Mouse (Mus musculus) layer of hippocampus, postnatal 10 days (tissue): ENCODE results near the gene Pam. TPM values are rescaled to one million over a fixed set of nuclear protein-coding genes. Genes with fewer than 3 reads are reported as not detected.

Experiments
- DNase-seq, 2 experiments: peaks; one replicate each; pipeline ENCODE4 v3.0.0; 2021; ENCODE audit warnings: low spot score in 2 of 2
- long read RNA-seq: library from polyadenylated mRNA; stranded (forward); transcript quantifications from one replicate; pipeline ENCODE4 v2.0.0, GENCODE M21; 2023
- total RNA-seq, 2 experiments: library from RNA; stranded (reverse); gene quantifications; 2 replicates each; pipeline ENCODE4 v1.2.3; 2021

The Pam gene
- total RNA-seq = 100 to 1,000 TPM; 158 to 166 TPM
- long read RNA-seq, full-length matches to known transcripts = 8 of 49 reads
- long read RNA-seq, partial matches to known transcripts = 17 of 49 reads
- long read RNA-seq, other reads (novel, unspliced or antisense) = 24 of 49 reads

DNA sequence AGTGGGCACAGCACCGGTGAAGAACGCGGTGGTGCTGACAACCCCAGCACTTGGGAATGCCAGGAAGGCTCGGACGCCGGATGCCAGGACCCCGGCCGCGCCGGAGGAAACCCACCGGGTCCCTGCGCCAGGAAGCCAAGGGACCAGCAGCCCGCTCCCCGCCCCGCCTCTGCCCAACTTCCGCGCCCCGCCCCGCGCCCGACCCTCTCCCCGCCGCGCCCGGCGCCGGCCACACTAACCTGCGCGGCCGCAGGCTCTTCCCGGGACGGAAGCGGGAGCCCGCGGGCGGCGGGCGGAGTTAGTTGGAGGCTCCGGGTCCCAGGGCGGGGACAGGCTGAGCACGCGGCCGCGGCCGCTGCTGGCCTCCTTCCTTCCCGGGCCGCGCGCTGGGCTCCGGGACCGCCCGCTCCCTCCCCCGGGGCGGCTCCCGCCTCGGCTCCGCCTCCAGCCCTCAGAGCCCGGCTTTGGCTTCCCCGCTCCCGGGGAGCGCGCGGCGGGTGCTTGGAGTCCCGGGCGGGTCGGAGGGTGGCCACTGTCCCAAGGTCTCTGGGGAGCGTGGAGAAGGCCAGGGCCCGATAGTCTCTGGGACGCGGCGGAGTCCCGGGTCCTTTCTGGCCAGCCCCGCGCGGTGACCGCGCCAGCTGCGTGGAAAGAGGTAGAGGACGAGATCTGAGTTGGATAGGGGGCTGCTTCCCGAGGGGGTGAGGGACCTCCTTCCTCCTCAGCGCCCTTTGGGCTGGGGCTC, at the start of gene Pam:
Pam (minus strand) TSS at position 401 of the 745 bp plus-strand sequence.
- peak; percentile 76 to 84 for DNase-seq

DNA sequence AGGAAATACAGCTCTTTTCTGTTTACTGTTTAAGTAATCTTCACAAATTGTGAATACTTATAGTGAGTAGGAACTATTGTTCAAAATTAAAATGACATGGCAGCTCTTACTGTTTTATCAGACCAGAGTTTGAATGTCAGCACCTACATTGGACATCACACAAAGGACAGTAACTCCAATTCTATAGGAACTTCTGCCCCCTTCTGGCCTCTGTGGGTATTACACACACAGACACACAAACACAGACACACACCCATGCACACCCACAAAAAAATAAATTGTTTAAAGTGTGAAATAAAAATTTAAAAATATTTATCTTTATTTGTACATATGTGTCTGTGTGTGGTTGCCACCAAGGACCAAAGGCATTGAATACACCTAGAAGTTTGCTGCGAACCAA, 49.4 kb upstream of the Pam start:
- DNase-seq = no peak

DNA sequence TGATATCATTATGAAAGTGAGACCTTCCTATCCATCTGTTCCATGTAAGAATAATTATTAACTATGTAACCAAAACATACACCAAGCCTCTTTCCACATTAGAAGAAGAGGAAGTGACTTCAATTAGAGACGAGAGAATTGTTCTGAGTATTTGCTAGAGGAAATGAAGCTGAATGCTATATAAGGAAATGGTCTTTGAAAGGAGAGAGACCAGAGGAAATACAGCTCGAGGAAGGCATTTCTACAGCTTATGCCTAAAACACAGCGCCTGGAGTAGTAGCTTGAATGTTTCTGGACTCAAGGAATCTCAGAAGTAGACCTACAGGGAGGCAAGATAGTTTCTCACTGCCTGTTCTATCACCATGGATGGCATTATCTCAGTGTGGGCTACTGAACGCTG, 35.8 kb upstream of the Pam start:
- no peak for DNase-seq

DNA sequence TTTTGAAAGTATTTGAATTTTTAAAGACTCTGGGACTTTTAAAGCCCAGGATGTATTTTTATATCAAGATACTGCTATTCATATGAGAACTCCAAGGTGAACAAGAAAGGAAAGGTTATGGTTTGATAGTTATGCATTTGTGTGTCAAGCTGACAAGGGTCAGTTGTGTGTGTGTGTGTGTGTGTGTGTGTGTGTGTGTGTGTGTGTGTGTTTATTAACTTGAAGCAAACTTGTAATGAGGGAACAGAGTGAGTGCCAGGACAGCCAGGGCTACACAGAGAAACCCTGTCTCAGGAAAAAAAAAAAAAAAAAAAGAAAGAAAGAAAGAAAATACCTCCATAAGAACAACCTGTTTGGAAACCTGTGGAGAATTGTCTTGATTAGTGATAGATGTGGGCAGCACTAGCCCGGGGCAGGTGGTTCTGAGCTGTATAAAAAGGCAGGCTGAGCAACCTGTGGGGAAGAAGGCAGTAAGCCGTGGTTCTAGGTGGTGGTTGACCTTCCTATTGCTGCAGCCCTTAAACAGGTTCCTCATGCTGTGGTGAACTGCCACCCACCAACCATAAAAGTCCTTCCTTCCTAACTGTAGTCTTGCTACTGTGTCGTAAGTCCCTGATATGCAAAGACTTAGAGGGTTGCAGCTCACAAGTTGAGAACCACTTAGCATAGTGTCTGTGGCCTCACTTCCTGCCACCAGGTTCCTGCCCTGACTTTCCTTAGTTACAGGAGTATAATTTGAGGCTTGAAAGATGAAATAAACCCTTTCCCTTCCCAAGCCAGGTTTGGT, 34.3 kb upstream of the Pam start:
- DNase-seq = no peak

DNA sequence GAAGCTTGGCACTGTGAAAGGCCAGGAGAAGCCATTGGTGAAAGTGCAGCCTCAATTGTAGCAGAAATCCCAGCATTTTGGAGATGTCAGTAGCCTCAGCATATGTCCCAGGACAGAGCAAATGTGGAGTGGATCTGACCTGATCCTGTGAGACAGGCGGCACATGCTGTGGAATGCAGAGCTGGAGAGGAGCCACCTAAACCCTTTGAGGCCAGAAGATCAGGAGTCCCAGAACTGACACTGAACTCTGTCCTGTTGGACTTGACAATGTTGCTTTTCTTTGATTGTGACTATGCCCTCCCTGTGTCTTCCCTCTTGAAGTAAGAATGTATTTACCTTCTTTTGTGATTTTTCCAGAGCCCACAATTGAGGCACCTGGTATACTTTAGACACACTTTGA, 33.7 kb upstream of the Pam start:
- DNase-seq = no peak

DNA sequence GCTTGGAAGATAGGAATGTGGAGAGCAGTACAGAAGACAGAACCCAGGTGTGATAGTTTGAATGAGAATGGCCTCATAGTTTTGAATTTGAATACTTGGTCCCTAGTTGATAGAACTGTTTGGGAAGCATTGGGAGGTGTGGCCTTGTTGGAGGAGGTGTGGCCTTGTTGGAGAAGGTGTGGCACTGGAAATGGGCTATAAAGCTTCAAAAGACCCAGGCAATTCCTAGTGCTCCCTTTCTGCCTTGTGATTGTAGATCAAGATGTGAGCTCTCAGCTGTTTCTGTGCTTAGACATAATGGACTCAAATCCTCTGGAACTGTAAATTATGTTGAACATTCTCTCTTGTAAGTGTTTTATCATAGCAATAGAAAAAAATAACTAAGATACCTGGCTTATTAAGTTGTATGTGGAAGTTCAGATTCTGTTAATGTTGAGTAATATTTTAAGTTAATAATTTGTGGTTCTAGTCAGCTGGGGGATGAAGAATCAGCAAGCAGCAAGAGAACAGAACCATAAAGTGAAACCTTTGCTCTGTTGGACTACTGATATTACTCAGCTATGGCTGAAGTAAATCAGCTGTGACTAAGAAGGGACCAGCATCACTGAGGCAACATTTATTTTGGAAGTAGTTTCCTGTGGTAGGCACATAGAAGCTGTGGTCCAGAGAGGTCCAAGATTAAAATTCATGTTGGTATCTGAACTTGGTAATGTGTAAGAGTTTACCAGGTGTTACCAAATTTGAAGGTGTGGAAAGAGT, 33.1 kb upstream of the Pam start:
- DNase-seq = no peak

DNA sequence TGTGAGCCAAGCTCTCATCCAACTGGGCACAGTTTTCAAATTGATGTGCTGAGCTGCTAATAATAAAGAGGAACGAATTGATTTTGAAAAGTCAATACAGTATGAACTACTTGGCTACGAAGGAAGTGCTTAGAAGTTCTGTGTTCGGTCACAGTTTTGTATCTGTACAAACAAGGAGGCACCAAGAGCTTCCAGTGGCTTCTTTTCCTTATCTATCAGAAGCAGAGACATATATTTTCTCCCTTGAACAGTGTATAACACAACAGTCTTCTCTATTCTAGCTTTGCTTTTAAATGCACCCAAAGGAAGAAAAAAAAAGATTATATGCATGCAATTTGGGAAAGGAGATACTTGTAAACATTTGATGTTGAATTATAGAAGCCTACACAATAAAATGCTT, 30.8 kb upstream of the Pam start:
- DNase-seq = no peak

DNA sequence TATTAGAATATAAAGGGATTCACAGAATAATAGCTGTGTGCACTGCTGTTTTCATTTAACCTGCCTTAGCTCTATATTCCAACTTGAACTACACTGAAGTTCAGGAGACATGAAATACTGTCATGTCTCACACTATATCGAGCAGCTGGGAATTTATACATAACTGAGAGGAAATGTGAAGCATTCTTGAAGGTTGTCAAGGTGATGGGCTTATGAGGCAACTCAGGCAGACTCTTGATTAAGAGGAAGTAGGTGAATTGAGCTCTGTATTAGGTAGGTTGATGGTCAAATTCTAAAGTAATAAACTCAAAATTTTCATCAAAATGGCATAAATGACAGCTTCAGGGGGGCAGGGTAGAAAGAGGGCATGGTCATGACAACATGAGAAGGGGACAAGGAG, 29.3 kb upstream of the Pam start:
- no peak for DNase-seq

DNA sequence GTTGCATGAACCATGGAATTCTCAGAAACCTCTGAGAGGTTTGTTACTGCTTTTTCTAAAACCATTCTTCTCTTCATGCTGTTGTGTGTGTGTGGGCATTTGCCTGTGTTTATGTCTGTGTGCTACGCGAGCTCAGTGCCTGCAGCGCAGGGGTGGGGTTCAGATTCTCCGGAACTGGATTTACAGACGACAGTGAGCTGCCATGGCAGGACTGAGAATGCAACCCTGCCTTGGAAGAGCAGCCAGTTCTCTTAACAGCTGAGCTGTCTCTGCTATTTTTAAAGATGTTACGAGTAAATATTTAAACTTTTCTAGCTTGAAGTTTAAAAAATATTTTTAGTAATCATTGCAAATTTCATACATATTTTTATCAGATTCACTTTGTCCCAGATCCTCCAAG, 24.1 kb upstream of the Pam start:
- no peak for DNase-seq

DNA sequence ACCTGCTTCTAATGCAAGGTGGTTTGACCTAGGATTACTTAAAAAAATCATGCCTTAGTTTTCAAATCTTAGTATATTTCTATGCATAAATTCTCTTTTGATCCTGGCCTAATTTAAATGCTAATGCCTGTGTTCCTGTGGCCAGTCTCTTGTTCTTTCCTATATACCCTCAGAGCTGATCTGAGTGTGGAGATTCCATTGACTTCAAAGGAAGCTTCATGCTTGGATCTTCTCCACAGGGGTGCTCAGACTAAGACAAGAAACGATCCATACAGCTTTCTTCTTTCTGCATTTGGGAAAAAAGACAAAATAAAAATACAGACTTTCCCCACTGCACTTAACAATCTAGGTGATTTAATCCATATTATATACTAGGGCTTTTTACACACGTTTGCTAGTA, 12.2 kb upstream of the Pam start:
- DNase-seq = no peak

DNA sequence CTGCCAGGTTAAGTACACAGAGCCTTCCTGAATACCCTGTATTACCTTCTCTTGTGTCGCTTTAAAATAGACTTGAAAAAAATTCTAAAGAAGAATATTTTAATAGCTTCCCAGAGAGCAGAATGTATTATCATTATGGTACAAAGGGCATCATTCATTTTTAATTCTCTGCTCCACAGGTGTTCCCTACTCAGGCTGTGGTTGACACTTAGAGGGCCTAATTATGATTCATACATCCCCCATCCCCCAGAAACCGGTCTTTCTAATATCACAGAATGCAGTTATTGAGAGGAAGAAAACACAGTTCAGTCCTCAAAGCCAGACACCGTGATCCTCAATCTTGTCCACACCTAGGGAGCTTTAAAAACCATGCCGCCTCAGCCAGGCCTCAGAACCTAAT, 4.0 kb upstream of the Pam start:
- DNase-seq = no peak

DNA sequence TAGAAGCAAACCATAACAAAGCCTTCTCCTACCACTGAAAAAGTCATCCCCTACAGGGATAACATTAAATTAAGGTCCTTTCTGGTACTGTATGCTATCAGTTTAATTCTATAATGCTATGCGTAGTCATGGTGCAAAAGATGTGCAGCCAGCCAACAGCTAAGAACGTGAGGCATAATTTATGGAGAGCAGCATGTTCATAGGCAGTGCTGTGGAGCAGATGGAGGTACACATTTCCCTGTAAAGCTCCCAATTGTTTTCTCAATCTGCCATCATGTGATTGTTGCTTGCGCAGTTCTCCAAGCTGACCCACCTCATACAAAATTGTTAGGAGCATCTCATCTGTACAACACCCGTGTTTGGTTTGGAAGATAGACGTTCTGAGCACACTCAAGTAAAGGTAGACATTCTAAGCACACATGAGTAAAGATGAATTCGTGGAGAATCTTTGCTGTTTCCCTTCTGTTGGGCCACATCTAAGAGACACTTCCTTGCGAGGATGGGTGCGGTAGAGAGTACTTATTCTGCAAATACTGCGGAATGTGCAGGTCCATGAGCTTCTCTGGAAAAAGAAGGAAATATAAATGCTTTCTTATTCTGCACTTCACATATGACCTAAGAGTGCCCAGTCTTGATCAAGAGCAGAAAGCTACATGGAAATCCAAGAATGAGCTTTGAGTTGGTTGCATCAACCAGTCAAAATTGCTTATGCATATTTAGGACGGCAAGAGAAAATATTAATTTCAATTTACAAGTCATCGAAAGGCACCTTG, 2.7 kb upstream of the Pam start:
- DNase-seq = no peak

DNA sequence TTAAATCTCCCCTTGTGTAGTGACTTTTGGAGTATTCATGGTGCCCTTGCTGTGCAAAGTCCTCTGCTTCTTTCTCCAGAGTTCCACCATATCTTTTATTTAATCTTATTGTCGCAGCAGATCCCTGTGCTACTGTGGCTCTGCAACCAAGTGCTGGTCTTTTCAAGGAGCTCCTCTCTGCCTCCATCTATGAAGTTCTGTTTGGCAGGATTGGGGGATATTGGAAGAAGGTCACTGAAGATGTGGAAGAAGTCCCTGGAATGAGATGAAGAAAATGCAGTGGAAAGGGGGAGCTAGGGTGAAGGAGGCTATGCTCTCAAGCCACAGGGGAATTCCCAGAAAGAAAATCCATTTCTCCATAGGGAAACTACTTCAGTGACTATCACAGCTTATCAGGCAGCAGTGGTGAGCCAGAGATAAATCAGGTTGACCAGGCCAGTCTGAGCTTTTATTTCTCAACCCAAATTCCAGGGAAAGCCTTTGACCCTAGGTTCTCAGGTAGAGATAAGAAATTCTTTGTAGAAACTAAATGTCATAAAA, 1.0 kb upstream of the Pam start:
- DNase-seq = no peak

DNA sequence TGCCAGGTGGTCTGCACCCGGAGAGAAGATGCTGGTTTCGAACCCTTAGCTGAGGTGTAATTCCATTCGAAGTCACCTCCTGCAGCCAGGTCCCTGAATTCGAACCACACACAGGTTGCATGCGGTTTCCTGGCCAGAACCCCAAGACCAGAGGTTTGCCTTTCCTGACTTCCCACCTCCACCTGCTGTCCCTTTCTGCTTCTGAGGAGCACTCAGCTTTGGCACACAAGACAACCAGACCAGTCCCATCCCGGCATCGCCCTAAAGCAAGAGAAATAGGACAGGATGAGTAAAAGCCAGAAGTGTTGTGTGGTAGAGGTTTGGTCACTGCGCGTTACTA, 515 bp upstream of the Pam start:
- DNase-seq = no peak

DNA sequence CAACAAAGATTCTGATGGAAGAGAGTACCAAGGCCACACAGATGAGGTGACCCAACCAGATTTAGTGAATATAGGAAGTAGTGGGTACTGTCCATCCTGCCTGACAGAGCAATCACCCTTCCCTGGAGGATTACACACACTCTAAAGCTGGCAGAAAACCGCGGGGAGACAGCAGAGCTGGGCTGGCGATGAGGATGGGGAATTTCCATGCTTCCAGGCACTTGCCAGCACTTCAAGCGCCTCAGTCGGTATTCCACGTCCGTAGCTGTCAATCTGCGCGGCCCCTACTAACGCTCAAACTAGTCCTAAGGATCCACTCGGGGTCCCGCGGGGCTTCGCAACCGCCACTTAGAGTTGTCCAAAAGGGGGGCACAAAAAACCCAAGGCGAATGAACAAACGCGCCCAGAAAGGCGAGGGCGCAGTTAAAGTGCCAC, 618 bp downstream of the Pam start:
- no peak for DNase-seq

DNA sequence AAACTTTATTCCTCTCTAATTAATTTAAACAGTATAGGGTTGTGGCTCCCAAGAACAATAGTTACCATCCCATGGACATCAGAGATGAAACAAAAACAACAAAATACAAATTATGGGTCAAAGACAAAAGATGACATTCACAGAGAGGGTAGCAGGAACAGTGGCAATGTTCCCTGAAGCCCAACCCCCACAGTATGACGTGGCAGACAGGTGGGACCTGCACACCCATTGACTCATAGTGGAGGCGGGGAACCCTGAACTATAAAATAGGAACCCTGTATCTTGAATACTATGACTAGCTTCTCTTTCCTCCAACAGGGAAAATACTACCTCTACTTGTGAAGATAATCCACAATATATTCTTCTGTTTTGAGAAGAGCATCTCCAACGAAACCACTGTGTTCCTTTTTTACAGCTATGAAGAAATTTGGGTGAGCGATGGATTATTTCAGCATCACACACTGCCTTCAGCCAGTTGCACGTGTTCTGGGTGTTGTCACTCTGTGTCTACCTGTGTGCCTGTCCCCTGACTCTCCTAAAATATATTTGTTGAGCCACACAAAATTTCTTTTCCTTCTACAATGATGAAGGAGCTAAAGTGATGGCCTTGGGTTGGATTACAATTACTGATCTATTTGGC, 6.0 kb downstream of the Pam start:
- DNase-seq = no peak

DNA sequence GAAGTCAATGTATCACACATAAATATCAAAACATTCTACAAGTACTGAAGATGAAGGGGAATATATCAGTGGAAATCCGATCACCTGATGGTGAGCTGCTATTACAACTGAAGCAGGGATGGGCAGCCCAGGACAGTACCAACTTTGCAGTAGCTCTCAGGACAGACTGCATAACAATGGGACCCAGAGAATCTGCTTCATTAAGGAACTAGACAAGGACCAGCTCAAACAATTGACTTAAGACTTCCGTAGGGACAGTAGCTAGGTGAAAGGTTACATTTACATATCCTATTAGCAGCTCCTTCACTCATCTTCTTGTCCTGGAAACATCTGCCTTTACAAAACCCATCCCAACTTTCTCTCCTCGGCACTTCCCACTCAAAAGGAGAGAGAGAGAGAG, 9.0 kb downstream of the Pam start:
- no peak for DNase-seq

DNA sequence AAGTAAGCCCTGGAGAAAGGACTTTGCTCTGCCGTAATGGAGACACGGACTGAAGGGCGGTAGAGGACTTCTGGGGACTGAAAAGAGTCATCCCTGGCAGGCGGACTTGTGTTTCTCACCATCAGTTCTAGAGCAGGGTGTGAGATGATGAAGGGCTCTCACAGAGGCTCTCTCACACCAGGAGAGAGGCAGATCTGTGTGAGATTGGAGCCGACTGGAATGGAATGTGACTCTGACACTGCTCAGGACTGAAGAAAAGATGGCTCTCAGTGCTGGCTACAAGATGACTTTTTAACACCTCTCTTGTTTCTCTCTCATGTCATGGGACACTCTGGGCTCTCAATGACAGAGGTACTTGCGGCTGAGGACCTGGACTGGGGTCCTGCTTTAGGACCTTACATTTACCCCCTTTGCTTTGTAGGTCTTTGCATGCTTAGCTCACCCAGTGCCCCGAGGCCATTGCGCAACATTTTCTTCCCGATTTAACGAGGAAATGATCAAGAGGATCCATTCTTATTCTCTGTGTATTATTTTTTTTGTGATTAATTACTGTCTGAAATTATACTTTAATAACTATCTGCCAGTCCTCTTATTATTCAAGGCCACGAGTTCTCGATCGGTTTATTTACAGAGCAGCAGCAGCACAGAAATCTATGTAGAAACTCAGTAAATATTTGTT, 10.7 kb downstream of the Pam start:
- no peak for DNase-seq

DNA sequence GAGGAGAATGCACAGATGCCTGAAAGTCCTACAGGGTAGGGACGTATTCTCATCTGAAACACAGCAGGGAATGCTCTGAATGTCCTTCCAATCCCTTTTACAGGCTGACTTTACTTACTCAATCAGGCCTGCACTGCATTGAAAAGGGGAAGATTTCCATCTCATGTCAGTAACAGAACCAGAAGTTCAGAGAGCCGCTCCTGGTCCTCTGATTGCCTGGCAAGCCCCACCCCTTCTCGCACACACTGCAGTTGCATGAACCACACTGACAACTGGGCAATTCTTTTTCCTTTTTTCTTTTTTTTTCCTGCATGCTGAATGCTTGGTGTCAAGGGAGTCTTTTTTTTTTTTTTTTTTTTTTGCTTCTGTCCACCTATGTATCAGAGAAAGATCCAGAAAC, 11.9 kb downstream of the Pam start:
- DNase-seq = no peak

DNA sequence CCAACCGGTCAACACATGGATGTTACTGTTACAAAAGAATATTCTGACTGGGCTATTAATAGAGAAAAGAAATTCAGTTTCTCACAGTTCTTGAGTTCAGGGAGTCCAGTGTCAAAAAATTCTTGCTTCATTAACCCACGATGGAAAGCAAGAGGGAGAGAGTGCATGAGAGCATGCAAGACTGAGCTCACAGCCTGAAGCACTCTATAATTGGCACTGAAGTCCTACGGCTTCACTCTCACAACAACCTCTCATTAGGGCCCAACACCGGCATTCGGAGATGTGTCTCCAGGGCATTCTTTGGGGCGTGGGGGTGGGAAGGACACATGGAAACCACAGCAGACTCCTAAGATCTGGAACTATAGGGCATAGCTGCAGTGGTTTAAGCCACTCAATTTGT, 12.5 kb downstream of the Pam start:
- no peak for DNase-seq
